Mouse (Mus musculus) spleen, adult 18-20 months (tissue): ENCODE results near the gene Gm15013.
A peak's percentile ranks its signal among the peaks of the same experiment; 100 is the strongest.
"Not testable (repeated sequence)": the region's sequence is repeated elsewhere in the genome, so short reads cannot be mapped to it uniquely, and the experiment has no call there.

Source experiments
- DNase-seq, 2 experiments: peaks; one replicate each; pipeline ENCODE4 v3.0.0; 2022; ENCODE audit warnings: mixed read lengths in 2 of 2

Gene Gm15013

GRCm38 (mm10) chrX:139714381-139714780 is at the start of gene Gm15013:
Gene Gm15013, minus strand, starts transcription at chrX:139714481.
- no peak for DNase-seq

- peak in 1 of 2 experiments; percentile 10 for DNase-seq
Observed at GRCm38 (mm10) chrX:139762546-139762945, 48.3 kb upstream of the Gm15013 start.

GRCm38 (mm10) chrX:139758634-139759033 is 44.4 kb upstream of the Gm15013 start:
- DNase-seq = not testable (repeated sequence)

- peak in 1 of 2 experiments; percentile 38 for DNase-seq
Observed at GRCm38 (mm10) chrX:139751855-139752254, 37.6 kb upstream of the Gm15013 start.

GRCm38 (mm10) chrX:139737066-139737465 is 22.8 kb upstream of the Gm15013 start:
- no peak for DNase-seq

- DNase-seq = no peak
Observed at GRCm38 (mm10) chrX:139730541-139730940, 16.3 kb upstream of the Gm15013 start.

- no peak for DNase-seq
Observed at GRCm38 (mm10) chrX:139722350-139722749, 8.1 kb upstream of the Gm15013 start.

GRCm38 (mm10) chrX:139684775-139685695 is 29.2 kb downstream of the Gm15013 start, which contains the start of gene Tbc1d8b:
Gene Tbc1d8b, plus strand, starts transcription at chrX:139684996.
- DNase-seq = peak; percentile 36 to 45

- DNase-seq = no peak
Observed at GRCm38 (mm10) chrX:139684410-139684774, 29.9 kb downstream of the Gm15013 start.

GRCm38 (mm10) chrX:139665829-139666228 is 48.5 kb downstream of the Gm15013 start:
- DNase-seq = no peak
